Mouse (Mus musculus) liver, adult 2 months (tissue): Measurements from ENCODE around the gene Ntm. TPM values are rescaled to one million over a fixed set of nuclear protein-coding genes. Genes with fewer than 3 reads are reported as not detected.

Experiments used
- DNase-seq: peaks from one replicate; pipeline ENCODE4 v3.0.0-alpha.2; 2011; ENCODE audit warnings: low read depth, low spot score; ENCODE audit errors: extremely low read depth
- H3K27ac ChIP-seq: fragments of 200-500 bp; replicated peaks from 2 replicates; pipeline ENCODE4 v1.5.1; 2012; ENCODE audit warnings: low read depth, mild to moderate bottlenecking, control low read depth, inconsistent platforms, low read length; ENCODE audit not compliant: insufficient read depth
- H3K27me3 ChIP-seq: fragments of 200-500 bp; 2 replicates; pipeline ENCODE4 v1.6.1; 2012; ENCODE audit warnings: mild to moderate bottlenecking, moderate library complexity, low read length, inconsistent platforms; ENCODE audit not compliant: control insufficient read depth, insufficient read depth
- H3K36me3 ChIP-seq: fragments of 200-500 bp; 2 replicates; pipeline ENCODE4 v1.6.1; 2012; ENCODE audit warnings: low read length, inconsistent platforms; ENCODE audit not compliant: control insufficient read depth, insufficient read depth
- H3K4me1 ChIP-seq: fragments of 200-500 bp; 2 replicates; pipeline ENCODE4 v1.6.1; 2011; ENCODE audit warnings: low read length; ENCODE audit not compliant: control insufficient read depth, insufficient read depth
- H3K4me3 ChIP-seq: fragments of 200-500 bp; 2 replicates; pipeline ENCODE4 v1.5.1; 2011; ENCODE audit warnings: low read depth, mild to moderate bottlenecking, control low read depth, low read length, moderate library complexity; ENCODE audit not compliant: insufficient read depth
- H3K79me2 ChIP-seq: fragments of 200-500 bp; 2 replicates; pipeline ENCODE4 v1.6.1; 2012; ENCODE audit warnings: inconsistent platforms, mild to moderate bottlenecking, low read length, moderate library complexity; ENCODE audit not compliant: control insufficient read depth, insufficient read depth
- H3K9ac ChIP-seq: fragments of 200-500 bp; 2 replicates; pipeline ENCODE4 v1.6.1; 2012; ENCODE audit warnings: low read depth, mild to moderate bottlenecking, control low read depth, inconsistent platforms, low read length
- CTCF ChIP-seq: fragments of 200-500 bp; IDR thresholded peaks from 2 replicates; pipeline ENCODE4 v1.5.1; 2011; ENCODE audit warnings: low read depth, low read length, control low read depth
- POLR2A ChIP-seq: fragments of 200-500 bp; IDR thresholded peaks from 2 replicates; pipeline ENCODE4 v1.6.1; 2011; ENCODE audit warnings: low read length, control low read depth; ENCODE audit not compliant: insufficient read depth; ENCODE audit errors: extremely low read depth
- WGBS: fragments of 180-500 bp; shearing (Covaris S2); methylation state at CpG from one replicate; pipeline ENCODE4 v1.1.7; 2018; 5-methylcytosine and 5-hydroxymethylcytosine counted together
- polyA plus RNA-seq: library from polyadenylated mRNA; depleted of rRNA; stranded (reverse); fragments of >200 nt; gene quantifications from 2 replicates; pipeline ENCODE4 v1.2.3, GENCODE M21; 2012
- total RNA-seq: library from RNA; depleted of rRNA; stranded (reverse); fragments of >200 nt; gene quantifications from 2 replicates; pipeline ENCODE4 v1.2.3, GENCODE M21; 2014

Ntm gene
- total and polyA plus RNA-seq, 2 experiments: 2.1 to 3.2 TPM

DNA sequence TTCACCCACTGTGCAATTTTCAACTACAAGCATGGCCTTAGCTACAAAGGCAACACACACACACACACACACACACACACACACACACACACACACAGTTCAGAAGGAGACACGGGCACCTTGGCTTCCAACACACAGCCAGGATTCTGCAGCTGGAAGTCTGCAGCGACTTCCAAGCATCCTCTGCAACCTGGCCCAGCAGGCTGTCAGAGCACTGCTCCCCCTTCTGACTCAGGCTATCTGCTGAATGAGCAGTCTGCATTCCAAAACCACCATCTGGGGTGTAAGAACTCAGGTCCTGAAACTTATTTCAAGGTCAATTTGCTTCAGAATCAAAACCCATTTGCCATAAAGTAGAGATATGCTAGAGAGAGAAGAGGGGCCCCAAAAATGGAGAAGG, 246.1 kb downstream of the Ntm start:
- 61% methylated on average over 2 of the region's 2 CpGs for WGBS
- Histone ChIP-seq H3K9ac (no peak overlapping the region), H3K79me2 (no peaks in the 10 kb centered on the region), H3K4me1 (no peaks in the 10 kb centered on the region), H3K36me3 (no peaks in the 10 kb centered on the region), H3K4me3 (no peak overlapping the region), H3K27ac (no peak overlapping the region), H3K27me3 (no peaks in the 10 kb centered on the region)
- DNase-seq: no peak
- TF ChIP-seq CTCF: no peak
- TF ChIP-seq POLR2A: no peak

DNA sequence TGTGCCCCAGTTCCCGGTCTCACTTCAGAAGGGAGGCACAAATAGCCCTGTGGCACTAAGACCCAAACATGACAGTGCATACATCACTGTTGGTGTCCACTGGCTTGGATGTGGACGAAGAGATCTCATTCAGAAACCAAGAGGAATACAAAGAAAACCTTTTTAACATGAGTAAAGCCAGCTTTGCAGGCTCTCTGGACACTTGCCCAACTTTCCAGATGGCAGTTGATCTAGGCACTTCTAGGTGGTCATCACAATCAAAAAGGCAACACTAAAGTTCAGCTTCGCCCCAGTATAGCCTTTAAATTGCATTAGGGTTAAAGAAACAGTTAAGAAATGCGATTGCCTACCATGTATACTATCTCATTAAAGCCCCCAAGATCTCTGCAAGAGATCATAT, 264.7 kb downstream of the Ntm start:
- Histone ChIP-seq H3K4me1 (no peaks in the 10 kb centered on the region), H3K4me3 (no peak overlapping the region), H3K79me2 (no peaks in the 10 kb centered on the region), H3K9ac (no peak overlapping the region), H3K27ac (no peak overlapping the region), H3K36me3 (no peaks in the 10 kb centered on the region), H3K27me3 (no peaks in the 10 kb centered on the region)
- no peak for DNase-seq
- TF ChIP-seq POLR2A (no peak), CTCF (no peak)
- WGBS: 76% methylated on average over 4 of the region's 4 CpGs

DNA sequence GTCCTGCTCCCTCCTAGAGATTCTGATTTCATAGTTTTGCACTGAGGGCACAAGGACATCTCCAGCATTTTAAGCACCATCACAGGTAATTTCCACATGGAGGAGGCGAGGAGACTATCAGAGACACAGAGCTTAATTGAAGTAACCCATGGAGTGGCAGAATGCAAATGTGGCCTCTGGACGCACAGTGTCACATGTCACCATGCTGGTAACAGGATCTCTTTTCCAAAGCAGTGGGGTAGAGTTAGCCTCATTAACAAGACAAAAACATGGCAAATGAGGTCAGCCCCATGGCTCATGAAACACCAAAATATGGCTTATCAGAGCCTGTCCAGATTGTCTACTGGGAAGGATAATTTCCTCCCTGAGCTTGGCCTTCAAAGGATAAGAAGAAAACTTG, 268.8 kb downstream of the Ntm start:
- no peak for DNase-seq
- Histone ChIP-seq H3K4me3 (no peak overlapping the region), H3K27me3 (no peaks in the 10 kb centered on the region), H3K79me2 (no peaks in the 10 kb centered on the region), H3K9ac (no peak overlapping the region), H3K27ac (no peak overlapping the region), H3K36me3 (no peaks in the 10 kb centered on the region), H3K4me1 (no peaks in the 10 kb centered on the region)
- TF ChIP-seq CTCF (no peak), POLR2A (no peak)
- WGBS: 63% methylated on average over 2 of the region's 2 CpGs

DNA sequence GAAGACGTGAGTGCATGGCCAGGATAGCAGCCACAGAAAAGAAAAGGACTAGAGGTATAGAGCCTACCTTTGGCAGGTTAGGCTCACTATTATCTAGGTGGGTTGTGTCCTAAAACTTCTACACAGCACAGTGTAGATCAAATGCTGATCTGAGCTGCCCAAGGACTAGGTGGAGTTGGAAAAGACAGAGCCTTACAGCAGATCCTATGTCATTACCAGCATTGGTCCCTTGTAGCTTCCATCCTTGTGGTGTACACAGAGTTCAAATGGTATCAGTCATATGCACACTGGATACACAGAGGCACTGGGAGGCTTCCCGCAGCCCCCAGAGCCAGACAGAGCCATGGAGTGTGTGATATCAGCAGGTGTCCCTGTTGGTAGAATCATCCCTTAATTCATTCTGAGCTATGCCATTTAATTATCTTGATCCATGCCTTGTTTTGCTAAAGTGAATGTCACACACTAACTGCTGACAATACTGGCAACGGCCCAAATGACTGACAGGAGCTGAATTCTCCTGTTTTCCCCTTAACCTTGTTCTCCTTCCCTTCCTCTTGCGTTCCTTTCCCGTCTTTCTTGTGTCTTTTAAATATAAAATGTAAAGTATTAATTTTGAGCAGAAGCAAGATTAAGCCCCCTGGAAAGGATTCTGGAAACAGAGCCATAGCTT, 271.6 kb downstream of the Ntm start:
- H3K79me2 ChIP-seq: no peaks in the 10 kb centered on the region
- TF ChIP-seq POLR2A (no peak), CTCF (no peak)
- no peaks in the 10 kb centered on the region for H3K4me1 ChIP-seq
- no peak overlapping the region for H3K4me3 ChIP-seq
- H3K9ac ChIP-seq: no peak overlapping the region
- H3K27ac ChIP-seq: no peak overlapping the region
- H3K36me3 ChIP-seq: no peaks in the 10 kb centered on the region
- DNase-seq: no peak
- no peaks in the 10 kb centered on the region for H3K27me3 ChIP-seq
- WGBS: 74% methylated on average over 5 of the region's 5 CpGs

DNA sequence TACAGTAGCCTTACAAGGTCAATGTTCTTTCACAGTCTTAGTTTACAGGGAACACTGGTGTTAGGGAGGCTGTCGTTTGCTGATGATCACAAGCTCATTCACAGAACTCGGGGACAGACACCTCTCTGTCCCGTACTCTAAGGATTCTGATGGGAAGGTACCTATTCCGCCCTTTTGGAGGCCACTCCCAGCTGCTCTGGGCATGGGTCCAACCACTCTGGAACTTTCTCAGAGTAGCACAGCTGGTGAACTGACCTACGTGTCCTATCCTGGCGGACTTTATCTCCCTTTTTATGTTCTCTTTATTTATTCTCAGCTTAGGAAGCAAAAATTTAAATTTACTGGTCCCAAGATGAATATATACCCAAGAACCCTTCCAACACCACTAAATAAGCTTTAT, 280.7 kb downstream of the Ntm start:
- H3K4me1 ChIP-seq: no peaks in the 10 kb centered on the region

DNA sequence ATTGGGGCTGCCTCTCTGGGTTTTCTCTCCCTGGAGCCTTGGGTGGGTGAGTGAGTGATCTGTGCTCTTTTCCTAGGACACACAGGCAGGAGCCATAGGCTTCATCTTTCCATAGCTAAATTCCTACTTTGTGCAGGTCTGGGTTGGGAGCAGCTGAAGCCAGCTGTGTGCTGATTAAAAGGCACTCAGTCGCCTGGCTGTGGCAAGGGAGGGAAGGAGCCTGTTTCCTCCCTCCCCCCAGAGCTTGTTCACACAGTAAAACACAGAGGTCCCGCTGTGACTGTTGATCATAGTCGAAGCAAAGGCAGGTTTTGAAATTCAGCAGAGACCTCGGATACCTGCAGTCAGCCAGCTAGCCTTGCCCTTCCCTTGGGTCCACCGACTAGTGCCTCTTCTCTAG, 282.3 kb downstream of the Ntm start:
- Histone ChIP-seq H3K4me1 (no peaks in the 10 kb centered on the region), H3K9ac (no peak overlapping the region), H3K4me3 (no peak overlapping the region), H3K27me3 (0 out of 2 replicates have a peak, but pooled peaks cover 3% of the 10 kb centered on the region), H3K79me2 (no peaks in the 10 kb centered on the region), H3K36me3 (no peaks in the 10 kb centered on the region), H3K27ac (no peak overlapping the region)
- TF ChIP-seq POLR2A (no peak), CTCF (no peak)
- 13% methylated on average over 5 of the region's 5 CpGs for WGBS
- DNase-seq: no peak

More for the DNA sequence above, 280.7 kb downstream of the Ntm start:
- H3K36me3 ChIP-seq: no peaks in the 10 kb centered on the region
- no peak for DNase-seq
- H3K4me3 ChIP-seq: no peak overlapping the region
- H3K27ac ChIP-seq: no peak overlapping the region
- 0 out of 2 replicates have a peak, but pooled peaks cover 3% of the 10 kb centered on the region for H3K27me3 ChIP-seq
- no peaks in the 10 kb centered on the region for H3K79me2 ChIP-seq
- H3K9ac ChIP-seq: no peak overlapping the region
- 69% methylated on average over 6 of the region's 6 CpGs for WGBS
- TF ChIP-seq CTCF (no peak), POLR2A (no peak)
